Mouse (Mus musculus) cerebellum, adult 18-20 months (tissue): ENCODE data around the gene Nicn1.
"Not testable (repeated sequence)": the region's sequence is repeated elsewhere in the genome, so short reads cannot be mapped to it uniquely, and the experiment has no call there.

Experiments used
- DNase-seq, 2 experiments: peaks; one replicate each; pipeline ENCODE4 v3.0.0; 2021

Gene Nicn1

GRCm38 (mm10) chr9:108280071-108280828 is 10.0 kb upstream of the Nicn1 start:
- DNase-seq: no peak

GRCm38 (mm10) chr9:108284410-108284809 is 5.8 kb upstream of the Nicn1 start:
- peak; percentile 81 to 83 for DNase-seq

- not testable (repeated sequence) for DNase-seq
These were observed 2.5 kb upstream of the Nicn1 start for GRCm38 (mm10) chr9:108287526-108288238.

DNA sequence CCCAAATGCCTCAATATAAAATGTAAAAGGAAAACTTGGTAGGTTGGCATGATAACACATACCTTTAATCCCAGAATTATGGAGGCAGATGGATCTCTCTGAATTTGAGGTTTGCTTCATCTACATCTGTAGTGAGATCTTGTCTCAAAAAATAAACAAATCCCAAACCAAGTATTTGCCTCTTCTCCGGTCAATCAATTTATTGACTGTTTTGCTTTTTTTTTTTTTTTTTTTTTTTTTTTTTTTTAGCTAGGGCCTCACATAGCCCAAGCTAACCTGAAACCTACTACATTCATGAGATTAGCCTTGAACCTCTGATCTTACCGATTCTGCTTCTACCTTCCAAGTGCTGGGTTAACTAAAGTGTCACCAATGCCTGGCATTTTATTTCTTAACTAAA is 882 bp upstream of the Nicn1 start:
- no peak for DNase-seq

GRCm38 (mm10) chr9:108290773-108291172 is 544 bp downstream of the Nicn1 start:
- no peak for DNase-seq

- DNase-seq: peak; percentile 57 to 63
These were observed 6.5 kb downstream of the Nicn1 start, which contains the start of gene Amt for GRCm38 (mm10) chr9:108296453-108297355. Amt (plus strand) TSS chr9:108296853.

- no peak for DNase-seq
These were observed 11.6 kb downstream of the Nicn1 start for GRCm38 (mm10) chr9:108301853-108302252.

DNA sequence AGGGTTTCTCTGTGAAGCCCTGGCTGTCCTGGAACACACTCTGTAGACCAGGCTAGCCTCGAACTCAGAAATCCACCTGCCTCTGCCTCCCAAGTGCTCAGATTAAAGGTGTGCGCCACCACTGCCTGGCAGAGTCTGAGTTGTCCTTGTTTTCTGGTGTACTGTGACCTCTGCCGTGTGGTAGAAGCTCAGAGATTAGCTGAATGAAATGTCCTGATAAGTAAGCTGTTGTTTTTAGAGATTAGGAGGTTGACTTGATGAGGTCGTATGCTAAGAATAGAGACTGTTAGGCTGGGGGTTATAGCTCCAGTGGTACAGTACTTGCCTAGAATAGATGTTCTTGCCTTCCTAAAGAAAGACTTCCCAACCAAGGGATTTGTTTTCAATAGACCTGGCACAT is 14.5 kb downstream of the Nicn1 start:
- DNase-seq: no peak

DNA sequence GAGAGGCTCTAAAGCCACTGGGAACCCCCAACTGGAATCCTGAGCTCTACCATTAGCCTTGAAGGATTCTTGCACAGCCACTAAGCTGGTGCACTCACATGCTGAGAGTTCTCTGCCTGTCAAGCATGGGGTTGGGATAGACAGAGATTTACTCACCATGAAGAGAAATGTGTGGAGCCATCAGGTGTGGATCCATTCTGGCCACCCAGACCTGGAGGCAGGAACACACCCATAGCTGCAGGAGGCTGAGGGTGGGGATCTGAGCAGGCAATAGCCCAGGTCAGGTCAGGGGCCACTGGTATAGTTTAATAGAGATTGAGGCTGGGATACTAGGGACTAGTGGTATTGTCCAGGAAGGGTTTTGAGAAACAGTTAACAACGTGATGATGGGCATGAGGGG is 14.9 kb downstream of the Nicn1 start:
- peak in 1 of 2 experiments; percentile 23 for DNase-seq

DNA sequence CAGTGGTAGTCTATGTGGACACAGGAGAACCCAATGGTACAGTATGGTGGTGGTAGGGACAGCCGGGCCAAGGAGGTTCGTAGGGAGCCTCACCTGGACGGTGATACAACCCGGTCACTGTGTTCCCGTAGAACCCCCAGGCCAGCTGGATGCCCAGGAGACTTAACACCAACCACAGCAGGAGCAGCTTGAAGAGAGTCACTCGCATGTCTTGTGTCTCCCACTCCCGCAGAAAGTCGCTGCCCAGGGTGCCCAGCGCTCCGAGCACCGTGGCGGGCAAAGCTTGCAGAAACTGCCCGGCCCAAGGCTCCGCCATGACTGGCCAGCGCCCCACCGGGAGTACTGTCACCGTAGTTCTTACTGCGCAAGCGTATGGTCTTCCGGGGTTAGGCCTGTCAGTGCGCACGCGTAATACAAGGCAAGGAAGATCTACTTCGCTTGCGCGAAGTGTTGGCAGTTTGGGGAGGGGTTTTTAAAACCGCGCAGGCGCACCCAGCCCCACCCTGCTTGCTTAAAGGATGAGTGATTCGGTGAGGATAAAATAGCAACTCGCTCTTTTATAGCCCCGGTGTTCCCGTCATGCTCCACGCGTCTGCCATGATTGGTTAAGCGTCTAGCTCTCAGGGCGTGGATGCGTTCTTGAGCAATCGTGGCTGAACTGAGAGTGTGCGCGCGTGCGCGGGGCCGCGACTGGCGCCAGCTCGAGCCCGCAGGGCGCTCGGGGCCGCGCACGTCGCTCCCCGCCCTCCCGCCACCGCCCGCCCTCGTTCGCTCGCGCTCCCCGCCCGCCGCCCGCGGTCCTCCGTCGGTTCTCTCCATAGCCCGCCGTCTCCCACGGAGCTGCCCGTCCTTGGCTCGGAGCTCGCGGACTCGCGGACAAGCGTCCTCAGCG is 15.6 kb downstream of the Nicn1 start, which contains the start of the genes Rhoa and Tcta:
TSS of gene Rhoa (plus strand) at position 501 of the 892 bp plus-strand sequence.
TSS of gene Tcta (minus strand) at position 532 of the 892 bp plus-strand sequence.
- DNase-seq: peak; percentile 97 to 99

GRCm38 (mm10) chr9:108306571-108306980 is 16.3 kb downstream of the Nicn1 start:
- peak; percentile 73 to 79 for DNase-seq

DNA sequence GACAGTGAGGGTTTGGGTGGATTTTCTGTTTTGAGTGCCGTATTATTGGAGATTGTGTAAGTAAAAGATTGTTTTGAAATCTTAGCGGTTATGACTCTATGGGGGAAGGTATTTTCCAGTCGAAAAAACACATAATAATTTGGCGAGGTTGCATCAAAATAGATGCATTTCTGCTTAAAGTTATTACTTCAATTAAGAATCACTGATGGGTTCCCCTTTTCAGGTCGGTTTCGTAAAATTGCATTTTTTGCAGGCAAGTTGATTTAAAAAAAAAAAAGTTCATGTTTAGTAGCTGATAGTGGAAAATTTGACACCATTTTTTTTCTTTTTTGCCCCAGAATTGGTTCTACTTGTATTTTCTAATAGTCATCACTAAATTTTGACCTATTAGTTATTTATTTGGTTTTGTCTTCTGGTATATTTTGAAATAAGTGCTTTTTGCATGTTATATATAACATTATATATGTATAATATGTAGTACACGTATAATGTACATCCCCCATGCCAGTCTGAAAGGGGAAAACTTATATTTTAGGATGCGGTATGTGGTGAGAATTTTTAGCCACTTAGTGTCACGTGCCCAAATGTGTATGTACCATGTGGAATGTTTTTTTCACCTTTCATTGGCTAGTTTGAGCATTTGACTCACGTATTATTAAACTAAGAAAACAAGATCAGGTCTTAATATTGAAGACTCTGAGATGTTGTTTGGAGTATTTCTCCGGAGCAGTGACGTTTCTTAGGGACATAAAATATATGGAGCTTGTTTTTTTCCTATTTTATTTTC is 17.0 kb downstream of the Nicn1 start:
- no peak for DNase-seq

- DNase-seq: no peak
These were observed 17.9 kb downstream of the Nicn1 start for GRCm38 (mm10) chr9:108308141-108308540.

GRCm38 (mm10) chr9:108317572-108317971 is 27.3 kb downstream of the Nicn1 start:
- DNase-seq: no peak

DNA sequence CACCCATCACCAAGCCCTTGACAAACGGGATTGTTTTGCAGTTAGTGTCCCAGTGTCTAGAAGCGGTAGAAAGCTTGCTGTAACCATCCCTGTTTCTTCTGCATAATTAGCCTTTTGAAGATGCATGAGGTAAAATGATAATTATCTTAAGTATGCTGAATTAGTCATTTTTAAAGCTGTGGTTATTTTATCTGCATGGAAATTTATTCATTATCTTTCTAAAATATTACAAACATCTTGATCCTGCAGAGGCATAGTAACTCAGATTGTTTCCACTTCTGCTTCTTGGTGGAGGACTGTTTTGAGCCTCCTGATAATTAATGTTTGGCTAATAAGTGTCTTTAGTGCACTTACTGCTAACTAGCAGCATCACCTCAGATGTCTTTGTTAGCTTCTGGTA is 28.2 kb downstream of the Nicn1 start:
- DNase-seq: no peak

DNA sequence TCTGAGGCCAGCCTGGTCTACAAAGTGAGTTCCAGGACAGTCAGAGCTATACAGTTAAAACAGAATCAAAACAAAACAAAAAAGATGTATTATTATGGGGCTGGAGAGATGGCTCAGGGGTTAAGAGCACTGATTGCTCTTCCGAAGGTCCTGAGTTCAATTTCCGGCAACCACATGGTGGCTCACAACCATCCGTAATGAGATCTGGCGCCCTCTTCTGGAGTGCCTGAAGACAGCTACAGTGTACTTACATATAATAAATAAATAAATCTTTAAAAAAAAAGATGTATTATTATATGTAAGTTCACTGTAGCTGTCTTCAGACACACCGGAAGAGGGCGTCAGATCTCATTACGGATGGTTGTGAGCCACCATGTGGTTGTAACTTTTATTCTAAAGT is 31.8 kb downstream of the Nicn1 start:
- not testable (repeated sequence) for DNase-seq

GRCm38 (mm10) chr9:108324784-108325183 is 34.6 kb downstream of the Nicn1 start:
- DNase-seq: peak; percentile 37 to 52

DNA sequence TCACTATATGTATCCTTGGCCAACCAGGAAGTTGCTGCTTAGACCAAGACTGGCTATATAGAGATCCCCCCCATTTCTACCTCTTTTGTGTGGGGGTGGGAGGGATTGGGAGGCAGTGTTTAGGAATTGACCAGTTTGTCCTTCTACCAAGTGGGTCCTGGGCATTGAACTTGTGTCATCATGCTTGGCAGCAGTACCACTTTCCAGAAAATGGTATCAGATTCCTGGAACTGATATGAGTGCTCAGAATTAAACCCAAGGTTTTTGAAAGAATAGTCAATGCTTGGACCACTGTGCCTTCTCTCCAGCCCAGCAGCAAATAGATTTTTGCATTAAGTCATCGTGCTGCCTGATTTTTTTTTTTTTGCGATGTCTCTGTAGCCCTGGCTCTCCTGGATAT is 35.6 kb downstream of the Nicn1 start:
- DNase-seq: no peak

DNA sequence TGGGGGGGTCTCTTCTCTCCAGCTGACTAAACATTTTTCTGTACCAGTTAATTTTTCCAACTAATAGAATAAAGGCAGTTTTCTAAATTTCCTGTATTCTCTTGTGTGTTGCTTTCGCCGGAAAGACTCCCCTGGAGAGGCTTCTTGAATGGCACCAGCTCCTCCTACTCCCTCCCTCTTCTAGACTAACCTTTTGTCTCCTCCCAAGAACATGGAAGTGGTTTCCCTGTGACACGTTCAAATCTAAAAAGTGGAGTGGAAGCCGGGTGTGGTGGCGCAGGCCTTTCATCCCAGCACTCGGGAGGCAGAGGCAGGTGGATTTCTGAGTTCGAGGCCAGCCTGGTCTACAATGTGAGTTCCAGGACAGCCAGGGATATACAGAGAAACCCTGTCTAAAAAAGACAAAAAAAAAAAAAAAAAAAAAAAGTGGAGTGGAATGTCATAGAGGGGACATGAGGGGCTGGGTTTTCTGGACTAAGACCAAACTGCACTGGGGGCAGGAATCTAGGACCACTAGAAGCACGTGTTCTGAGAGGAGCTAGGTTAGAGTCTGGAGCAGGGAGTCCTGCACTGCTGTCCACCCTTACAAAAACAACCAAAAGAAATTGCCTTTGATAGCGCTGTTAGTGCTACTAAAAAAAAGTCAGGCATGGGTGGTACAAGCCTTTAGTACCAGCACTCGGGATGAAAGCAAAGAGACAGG is 47.8 kb downstream of the Nicn1 start:
- no peak for DNase-seq

DNA sequence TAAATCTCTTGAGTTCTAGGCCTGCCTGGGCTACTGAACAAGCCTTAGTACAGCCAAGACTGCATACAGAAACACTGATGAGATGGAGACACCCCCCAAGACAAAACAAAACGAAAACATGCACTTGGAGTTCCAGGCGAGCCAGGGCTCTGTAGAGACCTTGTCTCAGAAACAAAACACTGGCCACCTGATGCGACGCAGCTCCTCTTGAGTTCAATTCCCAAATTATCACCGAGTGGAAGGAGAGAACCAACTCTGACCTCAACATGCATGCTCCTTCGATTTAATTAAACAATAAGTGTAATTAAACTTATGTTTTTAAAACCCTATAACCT is 48.3 kb downstream of the Nicn1 start:
- no peak for DNase-seq
